Mouse (Mus musculus) kidney, postnatal 0 days (tissue): ENCODE results near the gene Zhx3. TPM values are rescaled to one million over a fixed set of nuclear protein-coding genes. Genes with fewer than 3 reads are reported as not detected.

Source experiments
- ATAC-seq: fragments of 200-750 bp; cut with Nextera tagmentation; replicated peaks from 2 replicates; pipeline ENCODE4 v1.8.0; 2017; ENCODE audit warnings: low read depth, moderate number of reproducible peaks, moderate TSS enrichment, moderate library complexity; ENCODE audit not compliant: low FRiP score
- DNase-seq: peaks from one replicate; pipeline ENCODE4 v3.0.0-alpha.2; 2016; ENCODE audit warnings: low spot score
- H3K27ac ChIP-seq: fragments of 300-500 bp; sonication (generic); 2 replicates; pipeline ENCODE4 v1.5.1; 2014; ENCODE audit warnings: mild to moderate bottlenecking
- H3K27me3 ChIP-seq: fragments of 300-500 bp; sonication (generic); 2 replicates; pipeline ENCODE4 v1.6.1; 2014; ENCODE audit warnings: low read length, mixed read lengths; ENCODE audit not compliant: insufficient read depth
- H3K36me3 ChIP-seq: fragments of 300-500 bp; sonication (generic); 2 replicates; pipeline ENCODE4 v1.6.1; 2014; ENCODE audit warnings: low read length, mixed read lengths; ENCODE audit not compliant: insufficient read depth
- H3K4me1 ChIP-seq: fragments of 300-500 bp; sonication (generic); replicated peaks from 2 replicates; pipeline ENCODE4 v1.6.1; 2014; ENCODE audit warnings: antibody characterized with exemption, low read length, mixed read lengths; ENCODE audit not compliant: insufficient read depth
- H3K4me2 ChIP-seq: fragments of 300-500 bp; sonication (generic); 2 replicates; pipeline ENCODE4 v1.6.1; 2014; ENCODE audit warnings: mild to moderate bottlenecking, low read length, moderate library complexity, mixed read lengths
- H3K4me3 ChIP-seq: fragments of 300-500 bp; sonication (generic); replicated peaks from 2 replicates; pipeline ENCODE4 v1.5.1; 2014; ENCODE audit warnings: low read depth, low read length
- H3K9ac ChIP-seq: fragments of 300-500 bp; sonication (generic); 2 replicates; pipeline ENCODE4 v1.6.1; 2014; ENCODE audit warnings: low read depth, low read length
- H3K9me3 ChIP-seq: fragments of 300-500 bp; sonication (generic); replicated peaks from 2 replicates; pipeline ENCODE4 v1.6.1; 2016; ENCODE audit warnings: low read length, inconsistent platforms, mixed read lengths
- CTCF ChIP-seq: IDR thresholded peaks from 2 replicates; pipeline ENCODE4 v1.5.1; 2016; ENCODE audit warnings: antibody characterized with exemption, low read depth, mild to moderate bottlenecking, moderate library complexity
- WGBS: fragments of 180-500 bp; shearing (Covaris S2); extraction: QIAGEN DNeasy Blood & Tissue Kit; methylation state at CpG from one replicate; pipeline ENCODE4 v1.1.7; 2014; 5-methylcytosine and 5-hydroxymethylcytosine counted together
- polyA plus RNA-seq: library from polyadenylated mRNA; unstranded; fragments of >200 nt; fragmentation: Nextera tagmentation; extraction: Ambion mirVana; gene quantifications from 2 replicates; pipeline ENCODE4 v1.2.1, GENCODE M21; 2015

Gene Zhx3
- polyA plus RNA-seq, 1 experiment from 2014 or later: 12.6 TPM

GRCm38 (mm10) chr2:160766371-160766771 lies 106.4 kb downstream of the Zhx3 start:
- ATAC-seq: no peak
- Histone ChIP-seq H3K4me3 (no peak overlapping the region), H3K9me3 (no peaks in the 10 kb centered on the region), H3K9ac (no peak overlapping the region), H3K4me1 (no peaks in the 10 kb centered on the region), H3K27ac (no peak overlapping the region), H3K27me3 (no peaks in the 10 kb centered on the region), H3K36me3 (peaks cover 30% of the 10 kb centered on the region), H3K4me2 (no peak overlapping the region)
- 68% methylated on average over 5 of the region's 5 CpGs for WGBS
- DNase-seq: peak; percentile 27
- TF ChIP-seq CTCF: no peak

DNA sequence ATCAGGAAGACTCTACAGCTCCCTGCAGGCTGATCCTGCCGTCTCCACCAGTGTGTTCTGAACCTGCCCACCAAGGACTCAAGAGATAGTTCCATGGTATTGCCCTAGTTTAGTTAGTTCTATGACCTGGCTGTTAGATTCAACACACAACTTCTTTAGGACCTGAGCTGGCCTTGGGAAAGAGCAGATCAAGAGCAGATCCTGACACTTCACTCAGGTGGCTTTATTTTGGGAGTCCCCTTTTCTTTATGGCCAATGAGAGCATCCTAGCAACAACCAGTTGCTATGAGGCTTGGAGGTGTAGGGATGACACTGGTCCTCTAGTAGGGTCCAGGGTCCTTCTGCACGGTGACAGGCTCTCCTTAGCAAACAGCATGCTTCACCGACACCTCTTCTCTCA lies 107.7 kb downstream of the Zhx3 start:
- WGBS: 81% methylated on average over 3 of the region's 3 CpGs
- TF ChIP-seq CTCF: no peak
- Histone ChIP-seq H3K27ac (no peak overlapping the region), H3K9me3 (no peaks in the 10 kb centered on the region), H3K9ac (no peak overlapping the region), H3K4me2 (no peak overlapping the region), H3K4me1 (no peaks in the 10 kb centered on the region), H3K27me3 (no peaks in the 10 kb centered on the region), H3K36me3 (peaks cover 41% of the 10 kb centered on the region), H3K4me3 (no peak overlapping the region)
- DNase-seq (no peak), ATAC-seq (no peak)

- Histone ChIP-seq H3K27ac (no peak overlapping the region), H3K4me1 (no peaks in the 10 kb centered on the region), H3K4me2 (no peak overlapping the region), H3K4me3 (no peak overlapping the region), H3K27me3 (no peaks in the 10 kb centered on the region), H3K9ac (no peak overlapping the region), H3K9me3 (no peaks in the 10 kb centered on the region), H3K36me3 (peaks cover 48% of the 10 kb centered on the region)
- DNase-seq: no peak
- no peak for ATAC-seq
- no peak for TF ChIP-seq CTCF
- 88% methylated on average over 2 of the region's 2 CpGs for WGBS
Observed at GRCm38 (mm10) chr2:160764386-160764785, 108.4 kb downstream of the Zhx3 start.

- no peaks in the 10 kb centered on the region for H3K9me3 ChIP-seq
- H3K9ac ChIP-seq: no peak overlapping the region
- no peaks in the 10 kb centered on the region for H3K4me1 ChIP-seq
- TF ChIP-seq CTCF: no peak
- DNase-seq: no peak
- no peaks in the 10 kb centered on the region for H3K27me3 ChIP-seq
- no peak overlapping the region for H3K4me3 ChIP-seq
- H3K4me2 ChIP-seq: no peak overlapping the region
- H3K27ac ChIP-seq: no peak overlapping the region
- H3K36me3 ChIP-seq: peaks cover 50% of the 10 kb centered on the region
- no peak for ATAC-seq
- 77% methylated on average over 3 of the region's 3 CpGs for WGBS
Observed at GRCm38 (mm10) chr2:160763816-160764215, 109.0 kb downstream of the Zhx3 start.

- peaks cover 73% of the 10 kb centered on the region for H3K36me3 ChIP-seq
- no peak overlapping the region for H3K27ac ChIP-seq
- no peaks in the 10 kb centered on the region for H3K4me1 ChIP-seq
- ATAC-seq (0 out of 2 replicates have a peak, but pooled peaks have one; percentile 19), DNase-seq (peak; percentile 43)
- WGBS: 85% methylated on average over 9 of the region's 9 CpGs
- no peaks in the 10 kb centered on the region for H3K9me3 ChIP-seq
- peak; percentile 74 for TF ChIP-seq CTCF
- no peak overlapping the region for H3K4me2 ChIP-seq
- no peaks in the 10 kb centered on the region for H3K27me3 ChIP-seq
- H3K4me3 ChIP-seq: no peak overlapping the region
- no peak overlapping the region for H3K9ac ChIP-seq
Observed at GRCm38 (mm10) chr2:160760433-160761184, 112.2 kb downstream of the Zhx3 start.

DNA sequence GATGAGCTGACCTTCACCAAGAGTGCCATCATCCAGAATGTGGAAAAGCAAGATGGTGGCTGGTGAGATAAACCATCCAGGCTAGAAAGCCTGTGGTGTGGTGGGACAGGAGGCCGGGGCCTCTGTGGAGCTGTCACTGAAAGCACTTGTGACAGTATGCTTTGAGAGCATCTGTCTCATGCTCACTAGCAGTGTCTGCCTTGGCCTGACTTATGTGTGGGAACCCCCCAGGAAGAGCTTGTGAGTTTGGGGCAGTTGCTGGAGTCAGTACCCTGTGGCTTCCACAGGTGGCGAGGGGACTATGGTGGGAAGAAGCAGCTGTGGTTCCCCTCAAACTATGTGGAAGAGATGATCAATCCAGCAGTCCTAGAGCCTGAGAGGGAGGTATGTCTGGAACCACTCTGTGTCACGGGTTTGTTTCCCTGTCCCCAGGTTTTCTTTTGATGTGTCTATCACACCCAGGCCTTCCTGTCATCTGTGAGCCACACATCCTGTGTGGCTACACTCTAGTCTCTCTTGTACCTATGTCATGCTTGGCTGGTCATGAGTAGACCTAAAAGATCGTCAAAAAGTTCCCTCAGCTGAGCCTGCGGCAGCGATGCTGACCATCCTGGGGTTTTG lies 116.1 kb downstream of the Zhx3 start:
- no peak for TF ChIP-seq CTCF
- Histone ChIP-seq H3K9me3 (no peaks in the 10 kb centered on the region), H3K27ac (no peak overlapping the region), H3K36me3 (peaks cover 88% of the 10 kb centered on the region), H3K4me1 (no peaks in the 10 kb centered on the region), H3K4me3 (no peak overlapping the region), H3K4me2 (no peak overlapping the region), H3K27me3 (no peaks in the 10 kb centered on the region), H3K9ac (no peak overlapping the region)
- ATAC-seq (no peak), DNase-seq (no peak)
- WGBS: 72% methylated on average over 6 of the region's 6 CpGs
